Mouse (Mus musculus): Measurements from ENCODE around the gene Fgfr2. TPM values are rescaled to one million over a fixed set of nuclear protein-coding genes. Genes with fewer than 3 reads are reported as not detected.

Gene Fgfr2
- polyA plus RNA-seq, 1 experiment from 2014 or later, result 81.1 TPM

- Histone ChIP-seq H3K9me3 (replicated peaks) (no peaks in the 10 kb centered on the region), H3K4me2 (replicated peaks) (no peak overlapping the region), H3K9ac (no peak overlapping the region), H3K4me3 (no peak overlapping the region), H3K27me3 (no peaks in the 10 kb centered on the region), H3K4me1 (peaks cover 57% of the 10 kb centered on the region), H3K36me3 (no peaks in the 10 kb centered on the region), H3K27ac (no peak overlapping the region)
- ATAC-seq (ENCODE audit: low FRiP score), result no peak
- WGBS, result 83% methylated on average over 7 of the region's 7 CpGs
Measured at GRCm38 (mm10) chr7:132804461-132804860, 318.7 kb downstream of the Fgfr2 start.

GRCm38 (mm10) chr7:132803962-132804361 is 319.2 kb downstream of the Fgfr2 start:
- Histone ChIP-seq H3K4me3 (no peak overlapping the region), H3K4me1 (peaks cover 52% of the 10 kb centered on the region), H3K27ac (no peak overlapping the region), H3K36me3 (no peaks in the 10 kb centered on the region), H3K9me3 (replicated peaks) (no peaks in the 10 kb centered on the region), H3K4me2 (replicated peaks) (no peak overlapping the region), H3K27me3 (no peaks in the 10 kb centered on the region), H3K9ac (no peak overlapping the region)
- no peak for ATAC-seq (ENCODE audit: low FRiP score)
- WGBS, result 79% methylated on average over 3 of the region's 3 CpGs

- H3K36me3 ChIP-seq, result no peaks in the 10 kb centered on the region
- ATAC-seq (ENCODE audit: low FRiP score), result no peak
- H3K4me3 ChIP-seq, result no peak overlapping the region
- WGBS, result 68% methylated on average over 2 of the region's 2 CpGs
- H3K9ac ChIP-seq, result no peak overlapping the region
- H3K9me3 ChIP-seq (replicated peaks), result no peaks in the 10 kb centered on the region
- peaks cover 45% of the 10 kb centered on the region for H3K4me1 ChIP-seq
- no peak overlapping the region for H3K4me2 ChIP-seq (replicated peaks)
- no peak overlapping the region for H3K27ac ChIP-seq
- H3K27me3 ChIP-seq, result no peaks in the 10 kb centered on the region
Measured at GRCm38 (mm10) chr7:132803336-132803735, 319.8 kb downstream of the Fgfr2 start.

- H3K4me1 ChIP-seq, result peaks cover 39% of the 10 kb centered on the region
- no peak overlapping the region for H3K4me3 ChIP-seq
- no peak for ATAC-seq (ENCODE audit: low FRiP score)
- H3K27me3 ChIP-seq, result no peaks in the 10 kb centered on the region
- no peaks in the 10 kb centered on the region for H3K9me3 ChIP-seq (replicated peaks)
- H3K9ac ChIP-seq, result no peak overlapping the region
- WGBS, result 85% methylated on average over 11 of the region's 11 CpGs
- H3K27ac ChIP-seq, result no peak overlapping the region
- H3K36me3 ChIP-seq, result no peaks in the 10 kb centered on the region
- H3K4me2 ChIP-seq (replicated peaks), result no peak overlapping the region
Measured at GRCm38 (mm10) chr7:132802691-132803090, 320.5 kb downstream of the Fgfr2 start.

- H3K27ac ChIP-seq, result no peak overlapping the region
- peaks cover 33% of the 10 kb centered on the region for H3K4me1 ChIP-seq
- no peak overlapping the region for H3K4me3 ChIP-seq
- no peaks in the 10 kb centered on the region for H3K9me3 ChIP-seq (replicated peaks)
- ATAC-seq (ENCODE audit: low FRiP score), result no peak
- H3K36me3 ChIP-seq, result no peaks in the 10 kb centered on the region
- H3K9ac ChIP-seq, result no peak overlapping the region
- no peak overlapping the region for H3K4me2 ChIP-seq (replicated peaks)
- no peaks in the 10 kb centered on the region for H3K27me3 ChIP-seq
- 84% methylated on average over 2 of the region's 2 CpGs for WGBS
Measured at GRCm38 (mm10) chr7:132802066-132802465, 321.1 kb downstream of the Fgfr2 start.

- Histone ChIP-seq H3K4me1 (peaks cover 27% of the 10 kb centered on the region), H3K27me3 (no peaks in the 10 kb centered on the region), H3K27ac (no peak overlapping the region), H3K4me3 (no peak overlapping the region), H3K4me2 (replicated peaks) (no peak overlapping the region), H3K36me3 (no peaks in the 10 kb centered on the region), H3K9me3 (replicated peaks) (no peaks in the 10 kb centered on the region), H3K9ac (no peak overlapping the region)
- 80% methylated on average over 5 of the region's 5 CpGs for WGBS
- no peak for ATAC-seq (ENCODE audit: low FRiP score)
Measured at GRCm38 (mm10) chr7:132801509-132801908, 321.6 kb downstream of the Fgfr2 start.

- H3K9me3 ChIP-seq (replicated peaks), result no peaks in the 10 kb centered on the region
- H3K27me3 ChIP-seq, result no peaks in the 10 kb centered on the region
- peaks cover 21% of the 10 kb centered on the region for H3K4me1 ChIP-seq
- H3K9ac ChIP-seq, result no peak overlapping the region
- WGBS, result 89% methylated on average over 10 of the region's 10 CpGs
- no peak overlapping the region for H3K4me2 ChIP-seq (replicated peaks)
- ATAC-seq (ENCODE audit: low FRiP score), result no peak
- H3K36me3 ChIP-seq, result no peaks in the 10 kb centered on the region
- H3K4me3 ChIP-seq, result no peak overlapping the region
- H3K27ac ChIP-seq, result no peak overlapping the region
Measured at GRCm38 (mm10) chr7:132800868-132801267, 322.3 kb downstream of the Fgfr2 start.

- H3K9ac ChIP-seq, result no peak overlapping the region
- no peak overlapping the region for H3K4me3 ChIP-seq
- H3K4me1 ChIP-seq, result peaks cover 13% of the 10 kb centered on the region; the same call in 1 of the 2 replicates
- 82% methylated on average over 5 of the region's 5 CpGs for WGBS
- H3K9me3 ChIP-seq (replicated peaks), result no peaks in the 10 kb centered on the region
- no peaks in the 10 kb centered on the region for H3K36me3 ChIP-seq
- no peak overlapping the region for H3K27ac ChIP-seq
- no peak for ATAC-seq (ENCODE audit: low FRiP score)
- H3K4me2 ChIP-seq (replicated peaks), result no peak overlapping the region
- no peaks in the 10 kb centered on the region for H3K27me3 ChIP-seq
Measured at GRCm38 (mm10) chr7:132799119-132800016, 323.8 kb downstream of the Fgfr2 start.

- no peak for ATAC-seq (ENCODE audit: low FRiP score)
- no peak overlapping the region for H3K27ac ChIP-seq
- H3K9ac ChIP-seq, result no peak overlapping the region
- H3K27me3 ChIP-seq, result no peaks in the 10 kb centered on the region
- H3K9me3 ChIP-seq (replicated peaks), result no peaks in the 10 kb centered on the region
- no peak overlapping the region for H3K4me3 ChIP-seq
- H3K4me1 ChIP-seq, result peaks cover 31% of the 10 kb centered on the region
- H3K4me2 ChIP-seq (replicated peaks), result no peak overlapping the region
- H3K36me3 ChIP-seq, result no peaks in the 10 kb centered on the region
- WGBS, result 91% methylated on average over 5 of the region's 5 CpGs
Measured at GRCm38 (mm10) chr7:132795141-132795540, 328.0 kb downstream of the Fgfr2 start.

- WGBS, result 73% methylated on average over 6 of the region's 6 CpGs
- H3K27me3 ChIP-seq, result no peaks in the 10 kb centered on the region
- no peak overlapping the region for H3K27ac ChIP-seq
- H3K9me3 ChIP-seq (replicated peaks), result no peaks in the 10 kb centered on the region
- H3K9ac ChIP-seq, result no peak overlapping the region
- H3K4me3 ChIP-seq, result no peak overlapping the region
- peaks cover 24% of the 10 kb centered on the region for H3K4me1 ChIP-seq
- no peak overlapping the region for H3K4me2 ChIP-seq (replicated peaks)
- no peaks in the 10 kb centered on the region for H3K36me3 ChIP-seq
- ATAC-seq (ENCODE audit: low FRiP score), result no peak
Measured at GRCm38 (mm10) chr7:132793467-132793866, 329.7 kb downstream of the Fgfr2 start.

GRCm38 (mm10) chr7:132790447-132791219 is 332.5 kb downstream of the Fgfr2 start:
- peaks cover 42% of the 10 kb centered on the region for H3K4me1 ChIP-seq
- no peak for ATAC-seq (ENCODE audit: low FRiP score)
- H3K9me3 ChIP-seq (replicated peaks), result no peaks in the 10 kb centered on the region
- H3K27me3 ChIP-seq, result no peaks in the 10 kb centered on the region
- WGBS, result 87% methylated on average over 14 of the region's 14 CpGs
- no peak overlapping the region for H3K4me2 ChIP-seq (replicated peaks)
- no peak overlapping the region for H3K9ac ChIP-seq
- H3K27ac ChIP-seq, result no peak overlapping the region
- H3K36me3 ChIP-seq, result no peaks in the 10 kb centered on the region
- H3K4me3 ChIP-seq, result no peak overlapping the region

GRCm38 (mm10) chr7:132788826-132789225 is 334.3 kb downstream of the Fgfr2 start:
- H3K9ac ChIP-seq, result no peak overlapping the region
- no peaks in the 10 kb centered on the region for H3K27me3 ChIP-seq
- no peaks in the 10 kb centered on the region for H3K36me3 ChIP-seq
- no peak for ATAC-seq (ENCODE audit: low FRiP score)
- no peak overlapping the region for H3K4me3 ChIP-seq
- WGBS, result 96% methylated on average over 13 of the region's 13 CpGs
- peaks cover 42% of the 10 kb centered on the region for H3K4me1 ChIP-seq
- no peaks in the 10 kb centered on the region for H3K9me3 ChIP-seq (replicated peaks)
- no peak overlapping the region for H3K4me2 ChIP-seq (replicated peaks)
- H3K27ac ChIP-seq, result no peak overlapping the region

Data from hindbrain, embryonic 12.5 days (tissue).